ENCODE assay signal across 9 mouse cellular contexts in genomic region chr17:24015727-24016126, GRCm38 (mm10). TPM values are rescaled to one million over a fixed set of nuclear protein-coding genes. Genes with fewer than 3 reads are reported as not detected.
DNase-seq lines count a peak whose midpoint lies in the region; ATAC-seq and TF ChIP-seq lines count a peak whose summit lies in the region.
"Had no signal": no experiment of that assay in that cellular context is flagged by ENCODE, and none has a peak within 500 bp of the region (broad histone marks: within the 10 kb centered on the region; RNA-seq: fewer than 3 reads in every experiment).

No protein-coding gene starts in this region.

- H3K27ac ChIP-seq in liver, postnatal 0 days (ENCODE audit: low read depth) = no peak overlapping the region
- no peak overlapping the region for H3K27ac ChIP-seq in liver, embryonic 12.5 days
- no peak overlapping the region for H3K27ac ChIP-seq in midbrain, postnatal 0 days (ENCODE audit: low read depth, low read length)

- H3K9me3 ChIP-seq in liver, postnatal 0 days (ENCODE audit: low read length) = no peaks in the 10 kb centered on the region
- no peaks in the 10 kb centered on the region for H3K9me3 ChIP-seq in liver, embryonic 12.5 days (replicated peaks)
- no peaks in the 10 kb centered on the region for H3K9me3 ChIP-seq in midbrain, postnatal 0 days (ENCODE audit: low read length)

- H3K4me3 ChIP-seq in liver, postnatal 0 days (ENCODE audit: low read depth, low read length) = no peak overlapping the region
- H3K4me3 ChIP-seq in liver, embryonic 12.5 days = no peak overlapping the region
- H3K4me3 ChIP-seq in midbrain, postnatal 0 days (ENCODE audit: low read depth, low read length) = no peak overlapping the region

- no peaks in the 10 kb centered on the region for H3K36me3 ChIP-seq in liver, postnatal 0 days (replicated peaks; ENCODE audit: insufficient read depth, low read length)
- H3K36me3 ChIP-seq in liver, embryonic 12.5 days = no peaks in the 10 kb centered on the region
- no peaks in the 10 kb centered on the region for H3K36me3 ChIP-seq in midbrain, postnatal 0 days (ENCODE audit: insufficient read depth, low read length)

- TF ChIP-seq CTCF in liver, postnatal 0 days (IDR thresholded peaks at IDR 0.05; ENCODE audit: low read depth) = peak; percentile 64
- peak; percentile 49 for TF ChIP-seq CTCF in midbrain, postnatal 0 days (IDR thresholded peaks at IDR 0.05)

- ATAC-seq in liver, postnatal 0 days = no peak
- ATAC-seq in liver, embryonic 12.5 days = no peak
- ATAC-seq in midbrain, postnatal 0 days (ENCODE audit: low FRiP score) = no peak

- no peak overlapping the region for H3K4me2 ChIP-seq in liver, postnatal 0 days (ENCODE audit: low read depth, low read length)
- no peak overlapping the region for H3K4me2 ChIP-seq in liver, embryonic 12.5 days
- H3K4me2 ChIP-seq in midbrain, postnatal 0 days (ENCODE audit: low read depth, low read length, poor library complexity, severe bottlenecking) = no peak overlapping the region

- WGBS in liver, postnatal 0 days (ENCODE audit: insufficient replicate concordance) = 26% methylated on average over 14 of the region's 14 CpGs
- 19% methylated on average over 14 of the region's 14 CpGs for WGBS in liver, embryonic 12.5 days (ENCODE audit: insufficient replicate concordance)
- 27% methylated on average over 14 of the region's 14 CpGs for WGBS in midbrain, postnatal 0 days

- no peaks in the 10 kb centered on the region for H3K4me1 ChIP-seq in liver, postnatal 0 days (ENCODE audit: insufficient read depth)
- no peaks in the 10 kb centered on the region for H3K4me1 ChIP-seq in liver, embryonic 12.5 days
- no peaks in the 10 kb centered on the region for H3K4me1 ChIP-seq in midbrain, postnatal 0 days (ENCODE audit: insufficient read depth, low read length)

- H3K27me3 ChIP-seq in liver, postnatal 0 days (ENCODE audit: insufficient read depth, low read length) = no peaks in the 10 kb centered on the region
- H3K27me3 ChIP-seq in liver, embryonic 12.5 days (replicated peaks) = peaks cover 6% of the 10 kb centered on the region; the same call in 1 of the 2 replicates
- no peaks in the 10 kb centered on the region for H3K27me3 ChIP-seq in midbrain, postnatal 0 days (ENCODE audit: insufficient read depth, low read length)

- no peak overlapping the region for H3K9ac ChIP-seq in liver, postnatal 0 days (replicated peaks)
- no peak overlapping the region for H3K9ac ChIP-seq in liver, embryonic 12.5 days
- H3K9ac ChIP-seq in midbrain, postnatal 0 days (replicated peaks; ENCODE audit: low read length, poor library complexity, severe bottlenecking) = no peak overlapping the region

- DNase-seq in adrenal gland, adult 2 months = peak; percentile 51
- DNase-seq in adrenal gland, postnatal 4 days (ENCODE audit: low spot score in 2 of 2) = no peak
- DNase-seq in liver, postnatal 0 days = no peak
- peak; percentile 27 for DNase-seq in embryo, embryonic 9.5 days (ENCODE audit: extremely low spot score)
- DNase-seq in midbrain, postnatal 0 days (ENCODE audit: low spot score) = no peak
- no peak for DNase-seq in Muller cell, postnatal 12 days (ENCODE audit: inconsistent ontology term)
- no peak for DNase-seq in gastrocnemius, adult 18-20 months (ENCODE audit: low spot score)

- TF ChIP-seq EP300 in liver, postnatal 0 days (IDR thresholded peaks at IDR 0.05; ENCODE audit: low read depth) = no peak

RNA-seq across cellular contexts. Expression of gene Prss22, which starts 17.8 kb away (rescaled TPM):
- total RNA-seq in adrenal gland, adult 2 months (2021) = not detected
- not detected in 2 replicates for polyA plus RNA-seq in adrenal gland, adult 2 months (2012; rRNA removed)
- not detected for total RNA-seq in adrenal gland, postnatal 4 days (2021)
- polyA plus RNA-seq in liver, postnatal 0 days (2015; fragmentation: Nextera tagmentation; extraction: Ambion mirVana) = not detected in 2 replicates
- not detected in 2 replicates for polyA plus RNA-seq in liver, embryonic 12.5 days (2016; fragmentation: Nextera tagmentation; extraction: Ambion mirVana)
- not detected in 2 replicates for total RNA-seq in midbrain, postnatal 0 days (2014; rRNA removed)
- 0.17 TPM in 1 of 2 replicates, not detected in the other for polyA plus RNA-seq in midbrain, postnatal 0 days (2015; fragmentation: Nextera tagmentation; extraction: Ambion mirVana)
- total RNA-seq in gastrocnemius, adult 18-20 months (2021) = not detected

RNA-seq across cellular contexts. Expression of gene Prss27, which starts 22.2 kb away (rescaled TPM):
- total RNA-seq in adrenal gland, adult 2 months (2021) = under 1 TPM; 0.24 to 0.46 TPM
- polyA plus RNA-seq in adrenal gland, adult 2 months (2012; rRNA removed) = 0.58 and 0.68 TPM in 2 replicates
- not detected for total RNA-seq in adrenal gland, postnatal 4 days (2021)
- polyA plus RNA-seq in liver, postnatal 0 days (2015; fragmentation: Nextera tagmentation; extraction: Ambion mirVana) = not detected in 2 replicates
- not detected in 2 replicates for polyA plus RNA-seq in liver, embryonic 12.5 days (2016; fragmentation: Nextera tagmentation; extraction: Ambion mirVana)
- total RNA-seq in midbrain, postnatal 0 days (2014; rRNA removed) = not detected in 2 replicates
- polyA plus RNA-seq in midbrain, postnatal 0 days (2015; fragmentation: Nextera tagmentation; extraction: Ambion mirVana) = not detected in 2 replicates
- not detected for total RNA-seq in gastrocnemius, adult 18-20 months (2021)
- polyA plus RNA-seq: frontal cortex, adult 2 months had no signal

RNA-seq across cellular contexts. Expression of gene Prss30, which starts 35.4 kb away (rescaled TPM):
- total RNA-seq in adrenal gland, adult 2 months (2021) = under 1 TPM; 0.21 to 0.26 TPM
- polyA plus RNA-seq in adrenal gland, adult 2 months (2012; rRNA removed) = 0.63 and 0.74 TPM in 2 replicates
- not detected for total RNA-seq in adrenal gland, postnatal 4 days (2021)
- 0.09 and 0.14 TPM in 2 replicates for polyA plus RNA-seq in liver, postnatal 0 days (2015; fragmentation: Nextera tagmentation; extraction: Ambion mirVana)
- polyA plus RNA-seq in liver, embryonic 12.5 days (2016; fragmentation: Nextera tagmentation; extraction: Ambion mirVana) = not detected in 2 replicates
- 1.8 TPM in 1 of 2 replicates, not detected in the other for total RNA-seq in midbrain, postnatal 0 days (2014; rRNA removed)
- polyA plus RNA-seq in midbrain, postnatal 0 days (2015; fragmentation: Nextera tagmentation; extraction: Ambion mirVana) = 0.15 and 0.17 TPM in 2 replicates
- not detected for total RNA-seq in gastrocnemius, adult 18-20 months (2021)

RNA-seq across cellular contexts. Expression of gene Kctd5, which starts 57.6 kb away (rescaled TPM):
- total RNA-seq in adrenal gland, adult 2 months (2021) = 10 to 100 TPM; 13.7 to 14.4 TPM
- 13.8 and 14.7 TPM in 2 replicates for polyA plus RNA-seq in adrenal gland, adult 2 months (2012; rRNA removed)
- total RNA-seq in adrenal gland, postnatal 4 days (2021) = 10 to 100 TPM; 34.4 to 34.5 TPM
- polyA plus RNA-seq in liver, postnatal 0 days (2015; fragmentation: Nextera tagmentation; extraction: Ambion mirVana) = 6.8 and 7.7 TPM in 2 replicates
- polyA plus RNA-seq in liver, embryonic 12.5 days (2016; fragmentation: Nextera tagmentation; extraction: Ambion mirVana) = 27.7 and 29.1 TPM in 2 replicates
- total RNA-seq in midbrain, postnatal 0 days (2014; rRNA removed) = 92.0 and 99.8 TPM in 2 replicates
- 80.2 and 81.3 TPM in 2 replicates for polyA plus RNA-seq in midbrain, postnatal 0 days (2015; fragmentation: Nextera tagmentation; extraction: Ambion mirVana)
- 1 to 10 TPM; 6.1 to 7.8 TPM for total RNA-seq in gastrocnemius, adult 18-20 months (2021)

Comparison
In these comparisons a context has a peak if more than half of its experiments do, and no peak if none do; other contexts are left out.
1. DNase-seq: peak in adrenal gland, adult 2 months (single experiment) and embryo, embryonic 9.5 days (single experiment); none in adrenal gland, postnatal 4 days (0 of 2), liver, postnatal 0 days (single experiment), midbrain, postnatal 0 days (single experiment), Muller cell, postnatal 12 days (single experiment) and gastrocnemius, adult 18-20 months (single experiment).